Mouse (Mus musculus): ENCODE measurements around the gene Lrtm1. TPM values are rescaled to one million over a fixed set of nuclear protein-coding genes. Genes with fewer than 3 reads are reported as not detected.

The Lrtm1 gene
- total and polyA plus RNA-seq, 2 experiments from 2014 or later, result 0.12 TPM; not detected in 1

GRCm38 (mm10) chr14:29028391-29029106 lies 10.5 kb downstream of the Lrtm1 start:
- Histone ChIP-seq H3K36me3 (ENCODE audit: insufficient read depth, low read length) (no peaks in the 10 kb centered on the region), H3K4me1 (ENCODE audit: insufficient read depth, low read length) (peaks cover 5% of the 10 kb centered on the region; the same call in 1 of the 2 replicates), H3K4me2 (ENCODE audit: low read depth, low read length, poor library complexity, severe bottlenecking) (no peak overlapping the region), H3K4me3 (ENCODE audit: low read depth, low read length) (no peak overlapping the region), H3K9me3 (ENCODE audit: low read length) (no peaks in the 10 kb centered on the region), H3K27ac (ENCODE audit: low read depth, low read length) (no peak overlapping the region), H3K27me3 (ENCODE audit: insufficient read depth, low read length) (no peaks in the 10 kb centered on the region), H3K9ac (replicated peaks; ENCODE audit: low read length, poor library complexity, severe bottlenecking) (no peak overlapping the region)
- 41% methylated on average over 6 of the region's 6 CpGs for WGBS
- DNase-seq (ENCODE audit: low spot score) (no peak), ATAC-seq (ENCODE audit: low FRiP score) (no peak)
- no peak for TF ChIP-seq CTCF (IDR thresholded peaks at IDR 0.05)

GRCm38 (mm10) chr14:29029107-29029469 lies 11.1 kb downstream of the Lrtm1 start:
- H3K9me3 ChIP-seq (ENCODE audit: low read length), result no peaks in the 10 kb centered on the region
- H3K4me3 ChIP-seq (ENCODE audit: low read depth, low read length), result no peak overlapping the region
- WGBS, result 22% methylated on average over 2 of the region's 2 CpGs
- no peaks in the 10 kb centered on the region for H3K36me3 ChIP-seq (ENCODE audit: insufficient read depth, low read length)
- H3K4me2 ChIP-seq (ENCODE audit: low read depth, low read length, poor library complexity, severe bottlenecking), result no peak overlapping the region
- H3K4me1 ChIP-seq (ENCODE audit: insufficient read depth, low read length), result peaks cover 5% of the 10 kb centered on the region; the same call in 1 of the 2 replicates
- no peak for TF ChIP-seq CTCF (IDR thresholded peaks at IDR 0.05)
- ATAC-seq (ENCODE audit: low FRiP score) (no peak), DNase-seq (ENCODE audit: low spot score) (peak; percentile 64)
- H3K27ac ChIP-seq (ENCODE audit: low read depth, low read length), result no peak overlapping the region
- H3K9ac ChIP-seq (replicated peaks; ENCODE audit: low read length, poor library complexity, severe bottlenecking), result no peak overlapping the region
- no peaks in the 10 kb centered on the region for H3K27me3 ChIP-seq (ENCODE audit: insufficient read depth, low read length)

- no peak overlapping the region for H3K27ac ChIP-seq (ENCODE audit: low read depth, low read length)
- 56% methylated on average over 11 of the region's 11 CpGs for WGBS
- ATAC-seq (ENCODE audit: low FRiP score), result no peak
These were observed 11.9 kb downstream of the Lrtm1 start for GRCm38 (mm10) chr14:29029896-29030420.

GRCm38 (mm10) chr14:29030519-29030918 lies 12.5 kb downstream of the Lrtm1 start:
- Histone ChIP-seq H3K4me2 (ENCODE audit: low read depth, low read length, poor library complexity, severe bottlenecking) (no peak overlapping the region), H3K4me3 (ENCODE audit: low read depth, low read length) (no peak overlapping the region), H3K27ac (ENCODE audit: low read depth, low read length) (no peak overlapping the region), H3K27me3 (ENCODE audit: insufficient read depth, low read length) (no peaks in the 10 kb centered on the region), H3K4me1 (ENCODE audit: insufficient read depth, low read length) (peaks cover 5% of the 10 kb centered on the region; the same call in 1 of the 2 replicates), H3K9ac (replicated peaks; ENCODE audit: low read length, poor library complexity, severe bottlenecking) (no peak overlapping the region), H3K9me3 (ENCODE audit: low read length) (no peaks in the 10 kb centered on the region), H3K36me3 (ENCODE audit: insufficient read depth, low read length) (no peaks in the 10 kb centered on the region)
- no peak for ATAC-seq (ENCODE audit: low FRiP score)
- DNase-seq (ENCODE audit: low spot score), result no peak
- no peak for TF ChIP-seq CTCF (IDR thresholded peaks at IDR 0.05)
- WGBS, result 28% methylated on average over 9 of the region's 9 CpGs

More at GRCm38 (mm10) chr14:29029896-29030420, 11.9 kb downstream of the Lrtm1 start:
- no peak overlapping the region for H3K4me3 ChIP-seq (ENCODE audit: low read depth, low read length)
- no peak overlapping the region for H3K4me2 ChIP-seq (ENCODE audit: low read depth, low read length, poor library complexity, severe bottlenecking)
- DNase-seq (ENCODE audit: low spot score), result no peak
- H3K27me3 ChIP-seq (ENCODE audit: insufficient read depth, low read length), result no peaks in the 10 kb centered on the region
- no peak for TF ChIP-seq CTCF (IDR thresholded peaks at IDR 0.05)
- H3K9me3 ChIP-seq (ENCODE audit: low read length), result no peaks in the 10 kb centered on the region
- peaks cover 5% of the 10 kb centered on the region; the same call in 1 of the 2 replicates for H3K4me1 ChIP-seq (ENCODE audit: insufficient read depth, low read length)
- no peaks in the 10 kb centered on the region for H3K36me3 ChIP-seq (ENCODE audit: insufficient read depth, low read length)
- no peak overlapping the region for H3K9ac ChIP-seq (replicated peaks; ENCODE audit: low read length, poor library complexity, severe bottlenecking)

- Histone ChIP-seq H3K9me3 (ENCODE audit: low read length) (no peaks in the 10 kb centered on the region), H3K27me3 (ENCODE audit: insufficient read depth, low read length) (no peaks in the 10 kb centered on the region), H3K4me3 (ENCODE audit: low read depth, low read length) (no peak overlapping the region), H3K27ac (ENCODE audit: low read depth, low read length) (no peak overlapping the region), H3K9ac (replicated peaks; ENCODE audit: low read length, poor library complexity, severe bottlenecking) (no peak overlapping the region), H3K36me3 (ENCODE audit: insufficient read depth, low read length) (no peaks in the 10 kb centered on the region), H3K4me2 (ENCODE audit: low read depth, low read length, poor library complexity, severe bottlenecking) (no peak overlapping the region), H3K4me1 (ENCODE audit: insufficient read depth, low read length) (peaks cover 5% of the 10 kb centered on the region; the same call in 1 of the 2 replicates)
- no peak for TF ChIP-seq CTCF (IDR thresholded peaks at IDR 0.05)
- WGBS, result 89% methylated on average over 1 of the region's 1 CpGs
- DNase-seq (ENCODE audit: low spot score) (no peak), ATAC-seq (ENCODE audit: low FRiP score) (no peak)
These were observed 13.9 kb downstream of the Lrtm1 start for GRCm38 (mm10) chr14:29031858-29032395.

GRCm38 (mm10) chr14:29038246-29038645 lies 20.2 kb downstream of the Lrtm1 start:
- Histone ChIP-seq H3K27ac (ENCODE audit: low read depth, low read length) (no peak overlapping the region), H3K4me1 (ENCODE audit: insufficient read depth, low read length) (no peaks in the 10 kb centered on the region), H3K9me3 (ENCODE audit: low read length) (no peaks in the 10 kb centered on the region), H3K36me3 (ENCODE audit: insufficient read depth, low read length) (no peaks in the 10 kb centered on the region), H3K4me2 (ENCODE audit: low read depth, low read length, poor library complexity, severe bottlenecking) (no peak overlapping the region), H3K4me3 (ENCODE audit: low read depth, low read length) (no peak overlapping the region), H3K9ac (replicated peaks; ENCODE audit: low read length, poor library complexity, severe bottlenecking) (no peak overlapping the region), H3K27me3 (ENCODE audit: insufficient read depth, low read length) (no peaks in the 10 kb centered on the region)
- DNase-seq (ENCODE audit: low spot score) (no peak), ATAC-seq (ENCODE audit: low FRiP score) (no peak)
- TF ChIP-seq CTCF (IDR thresholded peaks at IDR 0.05), result no peak
- 86% methylated on average over 5 of the region's 5 CpGs for WGBS

Data from midbrain, postnatal 0 days (tissue).